Mouse (Mus musculus) v-Abl transformed pro-B cells (cell line): ENCODE results near the gene Ppil3.

Experiments
- in situ Hi-C, 2 experiments: fragments of 400-800 bp; cut with MboI; formaldehyde crosslinking; loops; one replicate each; pipeline ENCODE4 v1.15.1; 2025; ENCODE audit not compliant: unreplicated experiment in 2 of 2

Gene Ppil3

GRCm38 (mm10) chr1:58445143-58445722 lies at the start of gene Ppil3, which contains the start of gene Nif3l1:
Gene Ppil3, minus strand, starts transcription at chr1:58445486.
Gene Nif3l1, plus strand, starts transcription at chr1:58445151.
- in situ Hi-C loops: loop anchor here in 1 of 2 experiments (10.0 kb wide), 2 partner anchors 60 to 230 kb away; partner anchors contain the start of gene Orc2

- in situ Hi-C loops: no loop called here
Observed at GRCm38 (mm10) chr1:58482647-58483046, 37.4 kb upstream of the Ppil3 start.

DNA sequence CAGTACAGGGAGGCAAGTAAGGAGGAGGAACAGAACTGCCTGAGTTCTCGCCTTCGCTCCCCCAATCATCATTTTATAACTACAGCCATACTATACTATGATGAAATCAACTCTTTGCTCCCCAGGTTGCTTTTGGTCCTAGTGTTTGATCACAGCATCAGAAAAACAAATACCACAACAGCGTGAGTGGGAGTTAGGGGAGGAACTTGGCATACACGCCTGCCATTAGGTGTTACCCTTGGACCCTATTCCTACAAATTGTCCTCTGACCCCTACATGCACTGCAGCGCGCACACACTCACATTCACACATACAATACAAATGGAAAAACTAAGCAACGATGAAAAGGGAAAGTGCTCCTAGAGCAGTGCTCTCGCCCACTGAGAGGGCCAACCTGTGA lies 30.4 kb upstream of the Ppil3 start:
- in situ Hi-C loops: no loop called here

GRCm38 (mm10) chr1:58465561-58465960 lies 20.3 kb upstream of the Ppil3 start:
- in situ Hi-C loops: no loop called here

- in situ Hi-C loops: no loop called here
Observed at GRCm38 (mm10) chr1:58465042-58465441, 19.8 kb upstream of the Ppil3 start.

- in situ Hi-C loops: no loop called here
Observed at GRCm38 (mm10) chr1:58463935-58464334, 18.6 kb upstream of the Ppil3 start.

DNA sequence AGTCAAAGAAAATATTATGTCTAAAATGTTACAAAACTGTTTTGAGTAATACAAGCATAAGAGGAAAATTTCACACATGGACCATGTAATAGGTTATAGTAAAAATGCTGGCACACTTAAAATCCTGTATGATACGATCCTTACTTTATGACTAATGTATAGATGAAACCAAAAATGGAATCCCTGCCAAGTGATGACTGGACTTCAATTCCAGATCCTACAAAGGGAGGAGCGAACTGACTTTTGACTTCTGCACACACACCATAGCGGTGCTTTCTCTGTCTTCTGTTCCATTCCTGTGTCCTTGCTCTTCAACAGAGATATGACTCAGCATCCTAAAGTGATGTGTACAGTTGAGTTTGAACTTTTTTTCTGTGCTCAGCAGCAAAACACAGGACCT lies 15.3 kb upstream of the Ppil3 start:
- in situ Hi-C loops: no loop called here

DNA sequence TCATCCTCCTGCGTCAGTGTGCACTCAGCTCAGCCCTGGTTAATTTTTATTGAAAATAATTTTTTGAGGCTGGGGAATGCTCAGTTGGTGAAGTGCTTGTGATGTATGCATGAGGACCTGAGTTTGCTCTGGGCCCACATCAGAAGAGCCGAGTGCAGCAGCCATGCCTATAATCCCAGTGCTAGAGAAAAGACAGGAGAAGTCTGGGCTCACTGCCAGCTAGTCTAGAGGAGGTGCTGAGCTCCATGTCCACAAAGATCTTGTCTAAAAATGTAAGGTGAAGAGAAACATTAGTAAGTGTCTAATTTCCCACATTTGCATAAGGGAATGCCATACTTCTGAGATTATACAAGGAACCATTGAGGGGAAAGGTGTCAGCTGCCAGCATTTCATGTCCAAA lies 13.6 kb upstream of the Ppil3 start:
- in situ Hi-C loops: no loop called here

GRCm38 (mm10) chr1:58458175-58458574 lies 12.9 kb upstream of the Ppil3 start:
- in situ Hi-C loops: no loop called here

DNA sequence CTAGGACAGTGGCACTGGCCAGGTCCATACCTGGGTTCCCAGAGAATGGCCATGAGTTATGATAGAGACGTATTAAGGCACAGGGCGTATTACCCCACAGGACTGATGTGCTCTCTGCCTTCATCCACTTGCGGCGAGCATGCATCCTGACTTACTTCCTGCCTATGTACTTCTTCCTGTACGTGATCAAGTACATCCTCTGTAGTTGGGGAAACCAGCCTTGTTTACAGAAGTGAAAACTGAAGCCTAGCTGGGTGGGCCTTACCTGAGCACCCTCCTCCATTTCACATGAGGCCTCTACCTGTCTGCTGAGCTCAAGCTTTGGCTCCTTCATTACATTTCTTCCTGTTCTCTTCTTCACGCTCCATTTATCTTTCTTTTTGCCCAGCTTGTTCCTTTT lies 9.0 kb upstream of the Ppil3 start:
- in situ Hi-C loops: no loop called here

DNA sequence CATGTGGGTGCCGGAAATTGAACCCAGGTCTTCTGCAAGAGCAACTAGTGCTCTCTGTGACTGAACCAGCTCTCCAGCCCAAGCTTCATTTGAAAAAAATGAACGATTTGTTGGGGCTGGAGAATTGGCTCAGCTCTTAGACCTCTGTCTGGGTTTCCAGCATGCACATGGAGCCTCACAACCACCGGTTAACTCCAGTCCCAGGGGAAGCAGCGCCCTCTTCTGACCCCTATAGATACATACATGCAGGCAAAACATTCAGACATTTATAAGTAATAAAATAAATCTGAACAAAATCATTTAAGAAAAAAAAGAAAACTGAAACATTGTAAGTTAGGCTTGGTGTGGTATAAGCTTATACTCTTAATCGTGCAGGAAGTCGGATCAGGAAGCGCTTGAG lies 3.1 kb upstream of the Ppil3 start:
- in situ Hi-C loops: loop anchor here in 1 of 2 experiments (10.0 kb wide), 2 partner anchors 56 to 226 kb away; partner anchors contain the start of gene Orc2

DNA sequence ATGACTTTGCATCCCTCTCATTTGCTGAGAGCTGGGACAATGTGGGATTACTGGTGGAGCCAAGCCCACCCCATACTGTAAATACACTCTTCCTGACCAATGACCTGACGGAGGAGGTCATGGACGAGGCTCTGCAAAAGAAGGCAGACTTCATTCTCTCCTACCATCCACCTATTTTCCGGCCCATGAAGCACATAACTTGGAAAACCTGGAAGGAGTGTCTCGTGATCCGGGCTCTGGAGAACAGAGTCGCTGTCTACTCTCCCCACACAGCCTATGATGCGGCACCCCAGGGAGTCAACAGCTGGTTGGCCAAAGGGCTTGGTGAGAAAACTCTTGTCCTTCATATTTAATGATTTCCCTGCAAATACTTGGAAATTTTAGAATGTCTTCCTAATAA lies 2.5 kb upstream of the Ppil3 start:
- in situ Hi-C loops: loop anchor here in 1 of 2 experiments (10.0 kb wide), 2 partner anchors 57 to 227 kb away; partner anchors contain the start of gene Orc2

- in situ Hi-C loops: loop anchor here in 1 of 2 experiments (10.0 kb wide), 2 partner anchors 59 to 229 kb away; partner anchors contain the start of gene Orc2
Observed at GRCm38 (mm10) chr1:58445861-58446260, 575 bp upstream of the Ppil3 start.

GRCm38 (mm10) chr1:58444691-58445090 lies 595 bp downstream of the Ppil3 start:
- in situ Hi-C loops: loop anchor here in 1 of 2 experiments (10.0 kb wide), 2 partner anchors 60 to 230 kb away; partner anchors contain the start of gene Orc2

DNA sequence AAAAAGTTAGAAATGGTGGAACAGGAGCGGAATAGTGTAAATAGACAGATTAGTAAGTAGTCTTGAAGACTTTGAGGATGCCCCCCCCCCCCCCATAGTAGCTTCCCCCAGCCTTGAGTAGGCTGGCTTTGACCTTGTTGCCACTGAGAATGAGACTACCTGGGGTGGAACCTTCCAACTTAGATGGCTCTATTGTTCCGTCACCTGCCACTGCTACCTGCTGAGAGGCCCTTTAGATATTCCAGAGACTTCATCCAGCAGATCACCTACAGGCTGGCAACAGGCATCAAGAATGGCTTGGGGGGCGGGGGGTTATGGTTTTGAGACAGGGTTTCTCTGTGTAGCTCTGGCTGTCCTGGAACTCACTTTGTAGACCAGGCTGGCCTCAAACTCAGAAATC lies 20.7 kb downstream of the Ppil3 start:
- in situ Hi-C loops: loop anchor here (10.0 to 25.0 kb wide), 2 partner anchors 290 to 1012 kb away; partner anchors contain the start of genes Cflar (in 1 of the 2), Maip1 (in 1 of the 2) and Tyw5 (in 1 of the 2)

GRCm38 (mm10) chr1:58423371-58424248 lies 21.7 kb downstream of the Ppil3 start, which contains the start of gene Clk1:
Gene Clk1, minus strand, starts transcription at chr1:58424066.
- in situ Hi-C loops: loop anchor here (10.0 to 25.0 kb wide), 2 partner anchors 291 to 1011 kb away; partner anchors contain the start of genes Cflar (in 1 of the 2), Maip1 (in 1 of the 2) and Tyw5 (in 1 of the 2)

- in situ Hi-C loops: loop anchor here (10.0 to 25.0 kb wide), 2 partner anchors 292 to 1011 kb away; partner anchors contain the start of genes Cflar (in 1 of the 2), Maip1 (in 1 of the 2) and Tyw5 (in 1 of the 2)
Observed at GRCm38 (mm10) chr1:58422879-58423278, 22.4 kb downstream of the Ppil3 start.

- in situ Hi-C loops: loop anchor here (10.0 to 25.0 kb wide), 2 partner anchors 294 to 1009 kb away; partner anchors contain the start of genes Cflar (in 1 of the 2), Maip1 (in 1 of the 2) and Tyw5 (in 1 of the 2)
Observed at GRCm38 (mm10) chr1:58420961-58421360, 24.3 kb downstream of the Ppil3 start.

DNA sequence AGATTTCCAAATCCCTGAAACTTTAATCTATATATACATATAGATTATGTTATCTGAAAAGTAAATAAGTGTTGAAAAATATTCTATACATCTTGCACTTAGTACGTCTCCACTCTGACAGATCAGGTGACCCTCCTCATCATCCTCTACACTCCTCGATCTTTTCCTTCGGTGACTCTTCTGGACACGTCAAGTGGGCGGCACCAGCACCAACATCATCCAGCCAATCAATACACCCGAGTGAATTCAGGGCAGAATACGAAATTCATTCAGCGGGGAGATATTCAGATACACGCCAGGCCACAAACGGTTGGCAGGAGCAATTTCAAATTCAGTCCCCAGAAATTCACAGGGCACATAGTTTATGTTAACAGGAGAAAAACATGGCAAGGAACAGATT lies 25.3 kb downstream of the Ppil3 start:
- in situ Hi-C loops: loop anchor here (10.0 to 25.0 kb wide), 2 partner anchors 295 to 1008 kb away; partner anchors contain the start of genes Cflar (in 1 of the 2), Maip1 (in 1 of the 2) and Tyw5 (in 1 of the 2)

DNA sequence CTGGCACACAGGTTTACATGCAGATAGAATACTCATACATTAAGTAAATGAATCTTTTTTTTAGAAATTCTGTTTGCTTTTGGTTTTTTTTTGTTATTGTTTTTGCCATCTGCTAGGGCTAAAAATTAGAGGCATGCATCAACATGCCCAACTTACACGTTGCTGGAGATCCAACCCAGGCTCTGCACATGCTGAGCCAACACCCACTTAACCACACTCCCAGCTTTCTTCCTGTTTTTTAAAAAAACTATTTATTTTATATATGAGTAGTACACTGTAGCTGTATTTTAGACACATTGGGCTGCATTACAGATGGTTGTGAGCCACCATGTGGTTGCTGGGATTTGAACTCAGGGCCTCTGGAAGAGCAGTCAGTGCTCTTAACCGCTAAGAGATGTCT lies 29.2 kb downstream of the Ppil3 start:
- in situ Hi-C loops: loop anchor here in 1 of 2 experiments (25.0 kb wide), 1 partner anchor 1004 kb away; the partner anchor contains the start of genes Maip1 and Tyw5
